Mouse (Mus musculus): ENCODE measurements around the gene 1700086D15Rik.
A peak's percentile ranks its signal among the peaks of the same experiment; 100 is the strongest.

1700086D15Rik gene

GRCm38 (mm10) chr11:65135251-65135739 lies 24.4 kb downstream of the 1700086D15Rik start:
- DNase-seq (ENCODE audit: low read depth, low spot score) = no peak

- DNase-seq (ENCODE audit: low read depth, low spot score) = no peak
Observed at GRCm38 (mm10) chr11:65133661-65134060, 26.0 kb downstream of the 1700086D15Rik start.

- DNase-seq (ENCODE audit: low read depth, low spot score) = peak; percentile 58
Observed at GRCm38 (mm10) chr11:65129110-65129509, 30.6 kb downstream of the 1700086D15Rik start.

- no peak for DNase-seq (ENCODE audit: low read depth, low spot score)
Observed at GRCm38 (mm10) chr11:65128666-65129065, 31.0 kb downstream of the 1700086D15Rik start.

GRCm38 (mm10) chr11:65126566-65126965 lies 33.1 kb downstream of the 1700086D15Rik start:
- no peak for DNase-seq (ENCODE audit: low read depth, low spot score)

GRCm38 (mm10) chr11:65124913-65125418 lies 34.7 kb downstream of the 1700086D15Rik start:
- peak; percentile 21 for DNase-seq (ENCODE audit: low read depth, low spot score)

GRCm38 (mm10) chr11:65120276-65120675 lies 39.4 kb downstream of the 1700086D15Rik start:
- DNase-seq (ENCODE audit: low read depth, low spot score) = no peak

GRCm38 (mm10) chr11:65115811-65116210 lies 43.9 kb downstream of the 1700086D15Rik start:
- no peak for DNase-seq (ENCODE audit: low read depth, low spot score)

- DNase-seq (ENCODE audit: low read depth, low spot score) = no peak
Observed at GRCm38 (mm10) chr11:65112086-65112485, 47.6 kb downstream of the 1700086D15Rik start.

GRCm38 (mm10) chr11:65111651-65112050 lies 48.0 kb downstream of the 1700086D15Rik start:
- no peak for DNase-seq (ENCODE audit: low read depth, low spot score)

GRCm38 (mm10) chr11:65110058-65110457 lies 49.6 kb downstream of the 1700086D15Rik start:
- DNase-seq (ENCODE audit: low read depth, low spot score) = peak; percentile 67

- DNase-seq (ENCODE audit: low read depth, low spot score) = peak; percentile 63
Observed at GRCm38 (mm10) chr11:65107734-65108171, 51.9 kb downstream of the 1700086D15Rik start.

GRCm38 (mm10) chr11:65107151-65107550 lies 52.5 kb downstream of the 1700086D15Rik start:
- no peak for DNase-seq (ENCODE audit: low read depth, low spot score)

GRCm38 (mm10) chr11:65104076-65104475 lies 55.6 kb downstream of the 1700086D15Rik start:
- DNase-seq (ENCODE audit: low read depth, low spot score) = no peak
